Mouse (Mus musculus): ENCODE results near the gene Hdac11. TPM values are rescaled to one million over a fixed set of nuclear protein-coding genes. Genes with fewer than 3 reads are reported as not detected.

Hdac11 gene
- total RNA-seq, 2 experiments from 2014 or later = 173 to 178 TPM

- intact Hi-C loops (cut with DNase I) = no loop called here
- DNase-seq (ENCODE audit: low spot score in 2 of 2) = no peak
Observed at GRCm38 (mm10) chr6:91128996-91129395, 27.5 kb upstream of the Hdac11 start.

GRCm38 (mm10) chr6:91130856-91131255 lies 25.6 kb upstream of the Hdac11 start:
- no peak for DNase-seq (ENCODE audit: low spot score in 2 of 2)
- intact Hi-C loops (cut with DNase I) = no loop called here

- intact Hi-C loops (cut with DNase I) = loop anchor here (5.0 kb wide), 1 partner anchor 80 kb away; no protein-coding TSS in a partner anchor
- no peak for DNase-seq (ENCODE audit: low spot score in 2 of 2)
Observed at GRCm38 (mm10) chr6:91137343-91137956, 19.0 kb upstream of the Hdac11 start.

- DNase-seq (ENCODE audit: low spot score in 2 of 2) = peak; percentile 53 to 64
- intact Hi-C loops (cut with DNase I) = loop anchor here (2.0 to 10.0 kb wide), 4 partner anchors 83 to 403 kb away; partner anchors contain the start of gene Iqsec1
Observed at GRCm38 (mm10) chr6:91139846-91140245, 16.6 kb upstream of the Hdac11 start.

GRCm38 (mm10) chr6:91145056-91145455 lies 11.4 kb upstream of the Hdac11 start:
- DNase-seq (ENCODE audit: low spot score in 2 of 2) = no peak
- intact Hi-C loops (cut with DNase I) = loop anchor here (10.0 kb wide), 1 partner anchor 160 kb away; the partner anchor contains the start of gene Iqsec1

GRCm38 (mm10) chr6:91145572-91145971 lies 10.9 kb upstream of the Hdac11 start:
- intact Hi-C loops (cut with DNase I) = loop anchor here (10.0 kb wide), 1 partner anchor 161 kb away; the partner anchor contains the start of gene Iqsec1
- DNase-seq (ENCODE audit: low spot score in 2 of 2) = no peak

GRCm38 (mm10) chr6:91146443-91147151 lies 9.9 kb upstream of the Hdac11 start:
- intact Hi-C loops (cut with DNase I) = loop anchor here (10.0 kb wide), 1 partner anchor 162 kb away; the partner anchor contains the start of gene Iqsec1
- no peak for DNase-seq (ENCODE audit: low spot score in 2 of 2)

- no peak for DNase-seq (ENCODE audit: low spot score in 2 of 2)
- intact Hi-C loops (cut with DNase I) = loop anchor here (10.0 kb wide), 1 partner anchor 162 kb away; the partner anchor contains the start of gene Iqsec1
Observed at GRCm38 (mm10) chr6:91147152-91147770, 9.2 kb upstream of the Hdac11 start.

GRCm38 (mm10) chr6:91152892-91153548 lies 3.4 kb upstream of the Hdac11 start:
- intact Hi-C loops (cut with DNase I) = no loop called here

GRCm38 (mm10) chr6:91153549-91154064 lies 2.9 kb upstream of the Hdac11 start:
- DNase-seq (ENCODE audit: low spot score in 2 of 2) = peak; percentile 72 to 78
- intact Hi-C loops (cut with DNase I) = no loop called here

More at GRCm38 (mm10) chr6:91152892-91153548, 3.4 kb upstream of the Hdac11 start:
- DNase-seq (ENCODE audit: low spot score in 2 of 2) = no peak

- intact Hi-C loops (cut with DNase I) = no loop called here
- no peak for DNase-seq (ENCODE audit: low spot score in 2 of 2)
Observed at GRCm38 (mm10) chr6:91154685-91155084, 1.8 kb upstream of the Hdac11 start.

GRCm38 (mm10) chr6:91155286-91155685 lies 1.2 kb upstream of the Hdac11 start:
- intact Hi-C loops (cut with DNase I) = no loop called here
- no peak for DNase-seq (ENCODE audit: low spot score in 2 of 2)

- DNase-seq (ENCODE audit: low spot score in 2 of 2) = no peak
- intact Hi-C loops (cut with DNase I) = no loop called here
Observed at GRCm38 (mm10) chr6:91156062-91156461, 403 bp upstream of the Hdac11 start.

- intact Hi-C loops (cut with DNase I) = no loop called here
- no peak for DNase-seq (ENCODE audit: low spot score in 2 of 2)
Observed at GRCm38 (mm10) chr6:91157237-91157570, 739 bp downstream of the Hdac11 start.

- intact Hi-C loops (cut with DNase I) = no loop called here
- no peak for DNase-seq (ENCODE audit: low spot score in 2 of 2)
Observed at GRCm38 (mm10) chr6:91159047-91159446, 2.6 kb downstream of the Hdac11 start.

- intact Hi-C loops (cut with DNase I) = no loop called here
- peak in 1 of 2 experiments; percentile 54 for DNase-seq (ENCODE audit: low spot score in 2 of 2)
Observed at GRCm38 (mm10) chr6:91160399-91160798, 3.9 kb downstream of the Hdac11 start.

GRCm38 (mm10) chr6:91160976-91161375 lies 4.5 kb downstream of the Hdac11 start:
- no peak for DNase-seq (ENCODE audit: low spot score in 2 of 2)
- intact Hi-C loops (cut with DNase I) = no loop called here

- DNase-seq (ENCODE audit: low spot score in 2 of 2) = no peak
- intact Hi-C loops (cut with DNase I) = no loop called here
Observed at GRCm38 (mm10) chr6:91161506-91162235, 5.2 kb downstream of the Hdac11 start.

GRCm38 (mm10) chr6:91162314-91162713 lies 5.8 kb downstream of the Hdac11 start:
- DNase-seq (ENCODE audit: low spot score in 2 of 2) = no peak
- intact Hi-C loops (cut with DNase I) = no loop called here
